Mouse (Mus musculus) common myeloid progenitor, adult 5-6 weeks (primary cell): ENCODE data around the gene Erc2. TPM values are rescaled to one million over a fixed set of nuclear protein-coding genes. Genes with fewer than 3 reads are reported as not detected.

Experiments
- ATAC-seq: replicated peaks from 2 replicates; pipeline ENCODE4 v1.8.0; 2016; ENCODE audit warnings: low read depth, mild to moderate bottlenecking, moderate TSS enrichment, inconsistent platforms; ENCODE audit not compliant: poor library complexity, severe bottlenecking
- total RNA-seq: library from RNA; stranded (forward); fragments of 200-1000, 187-1606 nt; gene quantifications from 2 replicates; pipeline ENCODE4 v1.2.3, GENCODE M21; 2017

Erc2 gene
- total RNA-seq, 1 experiment from 2014 or later = not detected

DNA sequence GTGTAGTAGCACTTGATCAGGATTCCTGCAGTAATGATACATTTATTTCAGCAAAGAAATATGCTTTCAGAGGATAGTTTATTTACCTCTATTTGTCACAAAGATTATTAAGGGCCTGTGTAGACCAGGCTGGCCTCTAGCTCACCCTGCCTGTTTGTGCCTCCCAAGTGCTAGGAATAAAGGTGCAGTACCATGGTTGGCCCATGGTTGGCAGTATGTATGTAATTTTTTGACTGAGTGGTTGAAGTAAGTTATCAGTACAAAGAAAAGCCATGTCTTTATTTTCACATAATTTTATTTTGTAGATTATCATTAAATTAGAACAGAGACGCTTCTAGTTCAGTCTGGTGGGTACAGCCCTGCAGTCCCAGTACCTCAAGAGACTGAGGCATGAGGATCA is 136.0 kb downstream of the Erc2 start:
- ATAC-seq = 0 out of 2 replicates have a peak, but pooled peaks have one; percentile 54

DNA sequence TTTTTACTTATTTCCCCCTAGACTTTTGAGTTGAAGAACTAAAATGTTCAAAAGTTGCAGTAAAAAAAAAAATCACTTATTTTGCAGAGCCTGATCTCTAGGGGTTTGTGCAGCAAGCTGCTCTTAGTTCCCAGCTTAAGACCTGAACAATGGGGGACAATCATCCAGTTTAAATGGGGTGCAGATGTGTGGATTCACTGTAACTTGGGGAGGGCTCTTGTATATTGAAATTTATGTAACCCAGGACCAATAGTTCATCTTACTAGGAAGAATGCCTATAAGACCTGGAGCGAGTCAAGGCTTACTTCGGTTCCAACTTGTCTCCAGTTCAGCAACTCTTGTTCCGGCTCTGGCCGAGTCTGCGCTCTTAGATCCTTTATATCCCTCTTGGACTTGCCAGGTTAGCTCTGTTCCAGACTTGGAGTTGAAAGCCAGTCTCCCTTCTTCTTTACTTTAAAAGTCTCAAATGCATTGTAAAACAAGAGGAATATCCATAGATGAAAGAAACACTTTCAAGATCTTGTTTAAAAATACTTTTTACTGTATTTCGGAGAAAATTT is 136.9 kb downstream of the Erc2 start:
- no peak for ATAC-seq

DNA sequence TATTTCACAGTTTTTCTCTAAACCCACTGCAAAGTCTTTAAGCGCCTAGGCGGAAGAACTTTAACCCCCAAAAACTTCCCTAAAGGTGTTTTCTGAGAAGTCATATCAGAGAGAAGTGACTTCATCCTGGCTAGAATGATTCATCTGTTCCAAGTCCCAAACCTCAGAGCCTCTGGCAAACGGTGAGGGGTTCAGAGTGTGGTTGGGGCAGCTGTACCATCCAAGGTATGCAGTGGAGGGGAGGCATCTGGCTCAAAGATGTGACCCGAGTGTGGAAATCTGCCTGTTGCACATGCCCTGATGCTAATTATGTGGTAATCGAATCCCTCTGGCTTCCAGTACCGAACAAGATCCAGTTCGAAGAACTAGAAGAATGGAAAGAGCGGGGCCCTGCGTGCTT is 137.8 kb downstream of the Erc2 start:
- ATAC-seq = no peak

DNA sequence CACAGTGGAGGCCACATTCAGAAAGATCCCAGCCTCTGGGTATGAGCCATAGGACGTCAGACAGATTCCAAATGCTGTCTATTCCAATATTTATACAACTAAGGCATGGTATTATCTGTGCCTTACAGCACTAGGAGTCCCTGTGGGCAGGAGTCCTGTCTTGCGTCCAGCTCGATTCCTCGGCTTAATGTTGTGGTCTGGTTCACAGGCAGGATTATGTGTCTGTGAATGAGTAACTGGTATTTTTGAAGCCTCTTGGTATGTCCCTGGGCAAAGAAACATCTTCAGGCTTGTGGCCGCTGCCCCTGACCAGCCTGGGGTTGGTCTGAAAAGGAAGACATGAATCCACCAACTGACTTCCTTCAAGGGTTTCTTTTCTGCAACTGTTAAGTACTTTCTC is 153.1 kb downstream of the Erc2 start:
- ATAC-seq = no peak

DNA sequence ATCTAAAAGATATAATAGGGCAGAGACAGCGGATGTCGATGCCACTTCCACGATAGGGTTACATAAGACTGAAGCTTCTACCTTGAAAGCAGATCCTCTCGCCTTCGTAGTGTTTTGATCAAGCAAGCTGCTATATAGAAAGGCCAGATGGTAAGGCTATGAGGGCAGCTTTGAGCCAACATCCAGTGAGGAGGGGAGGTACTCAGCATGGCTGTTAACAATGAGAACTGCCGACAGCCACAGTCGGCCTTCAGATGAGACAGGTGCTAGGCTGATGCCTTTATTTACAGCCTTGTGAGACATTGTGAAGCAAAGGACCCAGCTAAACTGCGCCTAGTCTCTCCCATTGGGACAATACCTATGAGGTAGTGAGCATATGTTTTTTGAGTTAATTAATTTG is 156.3 kb downstream of the Erc2 start:
- ATAC-seq = no peak

DNA sequence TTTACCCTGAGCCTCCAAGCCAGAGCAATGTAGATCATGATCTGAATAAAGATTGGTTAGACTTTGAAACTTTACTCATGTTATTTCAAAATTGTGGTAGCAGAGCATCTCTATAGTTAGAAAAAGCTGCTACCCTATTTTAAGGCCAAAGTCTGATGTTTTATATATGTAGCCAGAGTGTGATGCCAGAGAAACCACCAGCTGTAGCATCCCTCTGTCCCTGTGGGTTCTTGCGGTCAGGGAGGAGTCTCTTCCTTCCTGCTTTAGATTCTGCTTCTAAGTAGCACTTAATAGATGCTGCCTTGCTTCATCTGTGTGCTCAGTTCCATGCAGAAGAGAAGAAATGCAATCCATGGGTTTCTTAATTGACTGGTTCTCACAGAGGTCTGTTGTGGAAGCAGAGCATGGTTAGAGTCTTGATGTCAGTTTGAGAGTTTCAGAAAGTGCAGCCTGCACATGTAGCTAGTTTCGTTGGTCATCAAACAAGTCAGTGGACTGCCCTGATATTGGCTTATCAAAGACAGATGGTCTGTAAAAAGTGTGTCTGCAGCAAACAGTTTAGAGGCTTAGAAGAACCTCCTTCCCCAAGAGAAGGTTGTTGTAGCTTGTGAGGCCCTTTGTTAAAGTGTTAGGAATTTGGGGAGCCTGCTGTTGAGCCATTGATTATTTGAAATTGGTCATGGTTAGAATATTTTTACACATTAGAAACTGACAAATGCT is 156.9 kb downstream of the Erc2 start:
- no peak for ATAC-seq

DNA sequence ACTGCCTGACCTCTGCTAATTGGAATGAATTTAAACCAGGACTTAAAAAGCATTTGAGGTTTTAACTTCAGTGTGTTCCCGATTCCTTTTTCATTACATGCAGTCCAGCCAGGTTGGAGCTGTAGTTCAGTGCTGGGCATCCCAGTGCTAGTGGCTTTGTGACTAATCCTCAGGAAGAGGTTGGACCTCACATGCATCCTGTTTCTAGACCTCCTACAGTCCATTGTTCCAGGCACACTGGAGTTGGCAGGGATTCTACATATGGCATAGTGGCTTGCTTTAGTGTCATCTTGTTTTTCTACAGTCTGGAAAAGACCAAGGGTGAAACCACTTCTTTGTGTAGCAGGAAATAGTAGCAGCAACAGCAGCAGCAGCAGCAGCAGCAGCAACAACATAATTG is 159.0 kb downstream of the Erc2 start:
- ATAC-seq = no peak

DNA sequence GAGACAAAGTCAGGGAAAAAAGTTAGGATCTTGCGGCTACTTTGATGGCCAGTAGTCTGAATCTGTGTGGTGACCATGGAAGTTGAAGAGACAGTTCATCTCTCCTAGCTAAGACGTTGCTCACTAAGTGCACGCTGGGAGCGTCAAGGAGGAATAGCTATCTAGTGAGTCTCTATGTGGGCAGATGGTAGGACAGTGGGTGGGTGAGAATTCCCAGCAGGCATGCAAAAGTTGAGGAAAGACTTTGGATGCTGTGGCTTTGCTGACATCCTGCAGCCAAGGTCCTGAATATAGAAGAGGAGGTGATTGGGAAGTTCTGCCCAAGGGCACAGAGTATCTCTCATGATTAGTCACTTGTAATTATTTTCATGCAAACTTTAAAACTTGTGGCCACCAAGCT is 162.6 kb downstream of the Erc2 start:
- ATAC-seq = no peak

DNA sequence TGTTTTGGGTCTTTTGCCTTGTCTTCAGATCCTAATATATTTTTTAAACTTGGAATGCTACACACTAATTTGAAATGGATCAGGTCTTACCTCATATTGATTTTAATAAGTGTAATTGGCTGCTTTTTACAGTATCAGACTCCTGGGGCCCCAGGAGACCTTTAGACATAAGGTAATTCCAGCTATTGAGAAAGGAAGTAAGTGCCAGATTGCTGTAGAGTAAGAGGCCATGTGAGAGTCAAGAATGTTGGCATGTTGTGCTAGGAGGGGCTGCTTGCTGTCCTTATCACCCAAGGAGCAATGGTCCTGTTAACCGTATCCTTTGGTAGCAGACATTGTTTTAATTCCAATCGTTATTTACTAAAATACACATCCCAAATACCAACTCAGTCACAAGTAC is 163.3 kb downstream of the Erc2 start:
- no peak for ATAC-seq

DNA sequence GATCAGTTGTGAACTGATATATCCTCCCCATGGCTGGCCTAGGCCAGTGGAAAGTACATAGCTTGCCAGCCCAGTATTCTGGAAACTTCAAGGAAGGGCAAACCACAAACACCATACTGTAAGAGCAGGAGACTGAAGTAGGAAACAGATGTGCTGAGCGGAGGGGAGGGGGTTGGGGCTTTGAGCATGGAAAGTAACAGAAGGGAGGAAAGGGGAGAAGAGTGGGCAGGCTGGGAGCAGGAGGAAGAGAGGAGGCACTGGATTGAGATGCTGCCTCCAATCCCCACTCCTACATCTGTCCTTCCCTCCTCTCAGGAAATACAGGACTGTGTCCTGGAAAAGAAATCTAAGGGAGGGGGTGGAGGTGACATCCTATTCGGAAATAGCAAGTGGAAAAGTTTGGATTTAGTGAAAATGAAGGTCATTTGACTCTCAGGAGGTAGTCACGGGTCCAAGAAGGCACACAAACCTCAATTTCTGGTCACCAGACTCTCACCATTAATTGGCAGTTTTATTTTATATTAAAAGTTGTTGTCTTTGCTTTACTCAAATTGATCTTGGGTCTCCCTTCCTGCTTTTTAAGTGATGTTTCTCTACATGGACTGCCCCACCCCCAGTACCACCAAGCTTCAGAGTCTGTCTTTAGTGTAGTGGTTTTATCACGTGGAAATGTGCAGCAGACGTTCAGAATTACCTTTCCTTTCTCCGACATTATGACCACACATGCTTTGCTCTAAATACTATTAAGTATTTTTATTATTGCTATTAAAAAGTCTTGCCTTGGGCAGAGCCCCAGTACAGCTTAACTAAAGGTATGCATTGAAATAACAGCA is 167.1 kb downstream of the Erc2 start:
- ATAC-seq = peak; percentile 97

DNA sequence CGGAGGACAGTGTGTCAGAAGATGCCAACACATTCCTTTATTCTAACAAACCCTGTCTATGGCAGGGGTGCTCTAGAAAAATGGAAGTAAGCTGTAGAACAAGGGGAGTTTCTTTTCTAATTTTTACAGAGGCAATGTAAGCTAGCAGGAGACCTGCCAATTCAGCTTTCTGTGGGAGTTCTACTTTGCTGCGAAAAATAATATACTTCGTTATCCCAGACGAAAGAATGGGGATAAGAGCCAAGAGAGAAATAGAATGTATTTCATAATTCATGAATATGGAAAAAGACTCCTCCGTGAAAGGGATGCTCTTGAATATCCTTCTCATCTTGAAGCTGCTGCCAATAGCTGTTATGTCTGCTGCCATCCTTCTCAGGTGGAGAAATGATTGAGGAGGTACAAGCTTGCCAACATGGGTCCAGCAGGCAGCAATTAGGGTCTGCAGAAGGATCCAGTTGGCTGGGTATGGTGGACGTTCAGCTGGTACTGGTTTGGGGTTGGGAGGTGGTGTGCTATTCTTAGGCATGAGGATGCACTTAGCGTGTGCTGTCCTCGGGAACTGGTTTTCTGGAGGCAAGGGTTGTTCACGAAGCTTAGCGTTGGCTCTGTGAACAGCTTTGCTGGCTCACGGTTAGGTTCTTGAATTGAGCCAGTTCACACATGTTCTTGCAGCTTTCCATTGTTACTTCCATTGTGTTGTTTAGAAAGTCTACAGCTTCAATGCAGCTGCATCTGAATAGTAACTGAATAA is 176.1 kb downstream of the Erc2 start:
- no peak for ATAC-seq

DNA sequence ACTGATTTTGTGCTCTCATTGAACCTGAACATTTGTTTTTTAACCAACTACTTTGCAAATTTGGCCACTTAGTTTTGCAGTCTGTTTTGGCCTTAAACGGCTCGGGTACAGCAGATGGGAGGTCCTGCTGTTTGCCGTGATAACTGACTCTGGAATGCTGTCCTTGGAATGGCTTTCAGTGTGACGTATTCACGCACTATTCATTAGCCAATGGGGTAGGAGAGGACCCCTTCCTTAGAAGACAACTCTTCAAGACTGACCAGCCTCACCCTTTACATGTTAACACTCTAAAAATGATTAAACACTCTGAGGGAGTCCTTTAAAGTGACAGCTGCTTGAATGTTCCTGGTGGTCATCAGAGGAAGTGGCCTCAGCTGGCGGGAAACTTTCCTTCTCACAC is 178.5 kb downstream of the Erc2 start:
- ATAC-seq = no peak

DNA sequence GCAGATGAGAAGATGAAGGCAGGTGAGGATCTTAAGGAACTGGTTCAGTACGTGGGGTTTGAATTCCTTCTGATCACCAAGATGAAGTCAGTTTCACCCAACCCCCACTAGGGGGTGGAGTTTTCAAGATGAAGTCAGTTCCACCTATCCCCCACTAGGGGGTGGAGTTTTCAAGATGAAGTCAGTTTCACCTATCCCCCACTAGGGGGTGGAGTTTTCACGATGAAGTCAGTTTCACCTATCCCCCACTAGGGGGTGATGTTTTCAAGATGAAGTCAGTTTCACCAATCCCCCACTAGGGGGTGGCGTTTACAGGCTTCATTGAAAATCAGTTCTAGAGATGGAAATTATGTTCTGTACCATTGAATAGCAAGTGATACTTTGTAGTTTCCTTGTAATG is 181.7 kb downstream of the Erc2 start:
- ATAC-seq = peak; percentile 88

DNA sequence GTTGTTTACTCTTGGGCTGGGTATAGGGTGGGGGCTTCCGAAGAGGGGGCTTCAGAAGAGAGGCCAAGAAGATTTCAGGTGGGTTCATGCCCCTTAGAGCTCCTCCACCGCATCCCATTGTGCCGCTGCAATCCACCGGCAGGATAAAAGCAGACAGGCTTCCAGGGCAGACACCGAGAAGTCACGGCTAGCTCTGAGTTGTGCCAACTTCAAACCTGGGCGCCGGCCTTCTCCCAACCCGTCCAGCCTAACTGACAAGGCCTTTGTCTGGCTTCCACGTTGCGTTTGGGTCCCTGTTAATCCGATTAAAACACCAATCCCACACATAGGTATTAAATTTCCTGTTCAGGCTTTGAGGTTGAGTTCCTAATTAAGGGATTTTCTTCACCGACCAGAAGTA is 182.8 kb downstream of the Erc2 start:
- ATAC-seq = no peak

DNA sequence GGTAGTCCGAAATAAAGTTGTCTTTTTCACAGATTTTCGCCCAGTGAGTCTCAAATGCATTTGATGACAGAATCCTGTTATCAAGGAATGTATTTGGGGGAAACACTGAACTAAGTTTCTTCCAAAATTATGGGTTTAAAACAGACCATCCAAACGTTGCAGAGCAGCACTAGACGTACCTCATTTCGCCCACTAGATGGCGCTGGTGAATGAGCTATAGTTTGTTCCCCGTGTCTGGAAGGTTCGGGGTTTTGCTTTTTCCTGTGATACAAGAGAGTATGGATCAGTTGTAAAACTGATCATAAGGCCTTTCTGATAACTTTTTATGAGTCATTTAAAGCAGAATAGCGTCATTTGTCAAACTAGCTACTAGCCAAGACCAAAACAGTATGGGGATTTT is 185.9 kb downstream of the Erc2 start:
- peak; percentile 65; the same call in 1 of the 2 replicates for ATAC-seq

DNA sequence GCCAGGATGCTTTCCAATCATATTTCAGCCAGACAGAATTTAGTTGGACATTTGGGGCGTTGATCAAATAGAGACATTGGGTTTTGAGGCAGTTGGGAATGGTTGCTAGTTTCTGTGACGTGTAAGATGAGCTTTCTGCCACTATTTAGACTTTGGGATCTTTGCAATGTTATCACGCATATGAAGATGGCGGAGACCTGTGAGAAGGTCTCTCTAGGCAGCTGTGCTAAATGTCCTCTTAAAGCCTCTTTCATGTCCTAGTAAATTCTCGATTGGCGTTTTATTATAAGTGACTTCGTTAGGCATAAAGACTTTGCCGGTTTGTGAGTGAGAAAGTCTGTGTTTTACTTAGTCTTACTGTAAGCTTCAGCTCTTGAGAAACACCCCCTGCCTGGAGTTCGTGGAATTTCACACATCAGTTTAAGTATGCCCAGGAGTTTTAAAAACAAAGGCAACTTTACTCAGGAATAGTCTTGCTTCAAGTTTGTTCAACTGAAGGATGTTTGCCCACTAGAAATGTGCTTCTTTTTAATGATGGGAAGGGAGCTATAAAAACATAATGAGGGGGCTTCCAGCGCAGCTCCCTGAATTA is 186.4 kb downstream of the Erc2 start:
- ATAC-seq = no peak

DNA sequence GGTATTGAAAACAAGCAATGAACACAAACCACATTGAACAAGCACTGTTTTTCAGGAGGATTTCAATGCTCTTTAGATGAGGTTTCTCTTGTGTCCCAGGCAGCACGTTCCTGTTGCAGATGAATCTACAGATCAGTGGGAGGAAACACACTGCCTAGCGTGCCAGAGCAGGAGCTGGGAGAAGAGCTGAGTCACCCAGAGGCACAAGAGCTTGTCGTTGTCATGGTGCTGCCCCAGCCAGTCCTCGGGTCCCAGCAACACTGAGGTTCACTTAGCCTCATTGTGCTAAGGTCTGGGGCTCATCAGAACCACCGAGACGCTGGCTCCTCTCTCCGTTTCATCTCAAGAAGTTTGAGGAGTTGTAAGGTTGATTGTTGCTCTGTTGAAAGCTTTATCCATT is 188.6 kb downstream of the Erc2 start:
- peak; percentile 62 for ATAC-seq

DNA sequence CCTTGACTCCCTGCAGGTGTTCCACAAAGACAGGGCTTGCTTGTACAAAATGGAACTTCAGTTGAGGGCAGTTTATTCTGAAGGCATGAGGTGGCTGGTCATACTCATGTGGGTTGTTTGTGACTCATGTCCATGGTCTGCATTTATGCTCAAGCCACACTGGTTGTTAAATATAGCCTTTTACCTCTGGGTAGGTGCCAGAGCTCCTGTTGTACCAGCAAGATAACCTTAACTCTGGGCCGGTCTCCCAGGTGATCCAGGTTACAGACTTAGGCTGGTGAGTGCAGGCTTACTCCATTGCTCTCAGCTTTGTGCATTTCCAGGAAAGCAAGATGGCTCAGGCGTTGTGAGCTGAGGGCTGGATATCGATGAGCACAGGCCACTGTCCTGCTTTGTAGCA is 189.4 kb downstream of the Erc2 start:
- ATAC-seq = no peak

DNA sequence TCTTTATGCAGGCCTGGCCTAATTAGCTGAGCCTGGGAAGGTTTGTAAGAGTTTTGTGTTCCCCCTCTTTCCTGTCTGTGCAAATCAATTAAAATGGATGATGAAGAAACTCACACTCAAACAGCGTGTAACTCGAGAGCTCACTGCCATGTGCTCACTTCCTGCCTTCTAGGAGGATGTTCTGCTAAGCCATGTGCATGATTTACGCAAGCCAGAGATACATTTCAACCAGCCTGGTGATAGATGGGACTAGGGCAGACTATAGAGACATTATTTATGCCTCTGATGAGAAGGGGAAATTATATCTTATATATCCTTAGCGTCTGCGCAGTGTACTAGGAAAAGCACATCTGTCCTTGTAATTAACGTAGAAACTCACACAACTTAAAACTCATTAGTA is 193.5 kb downstream of the Erc2 start:
- no peak for ATAC-seq

DNA sequence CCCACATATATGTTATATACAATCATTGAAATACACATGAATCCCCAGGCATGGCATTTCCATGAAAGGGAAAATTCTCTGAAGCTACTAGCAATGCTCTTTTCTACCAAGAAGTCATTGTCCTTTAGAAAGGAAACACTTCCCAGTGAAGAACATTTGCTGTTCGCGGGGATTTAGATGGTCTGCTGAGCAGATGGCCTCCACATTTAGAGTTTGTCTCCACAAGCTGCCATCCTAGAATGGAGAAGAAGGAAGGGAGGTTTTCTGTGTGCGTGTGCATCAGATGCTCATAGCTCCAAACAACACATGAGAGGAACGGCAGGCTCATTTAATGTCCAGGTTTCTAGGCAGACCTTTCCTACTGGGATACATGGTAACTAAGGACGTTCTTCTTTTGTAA is 196.8 kb downstream of the Erc2 start:
- no peak for ATAC-seq
